Mouse (Mus musculus) embryonic fibroblast, embryonic 13.5 days (primary cell): ENCODE results near the gene Cnp.

ENCODE experiments used
- CTCF ChIP-seq: IDR thresholded peaks from 2 replicates; pipeline ENCODE4 v1.5.1; 2011; ENCODE audit warnings: mild to moderate bottlenecking, control low read depth, low read length, moderate library complexity, borderline replicate concordance; ENCODE audit not compliant: insufficient read depth
- POLR2A ChIP-seq: IDR thresholded peaks from 2 replicates; pipeline ENCODE4 v1.6.1; 2011; ENCODE audit warnings: low read depth, mild to moderate bottlenecking, control low read depth, low read length, moderate library complexity

- TF ChIP-seq CTCF (no peak), POLR2A (no peak)
Measured at GRCm38 (mm10) chr11:100585148-100585547, 10.4 kb downstream of the Cnp start.
